Mouse (Mus musculus) intestine, postnatal 0 days (tissue): ENCODE measurements around the gene Serinc2. TPM values are rescaled to one million over a fixed set of nuclear protein-coding genes. Genes with fewer than 3 reads are reported as not detected.

Experiments used
- ATAC-seq: fragments of 200-750 bp; cut with Nextera tagmentation; 2 replicates; pipeline ENCODE4 v1.8.0; 2017; ENCODE audit warnings: mild to moderate bottlenecking, moderate TSS enrichment, moderate library complexity
- H3K27ac ChIP-seq: fragments of 300-500 bp; sonication (generic); 2 replicates; pipeline ENCODE4 v1.5.1; 2014; ENCODE audit warnings: mild to moderate bottlenecking, low read depth, low read length, moderate library complexity
- H3K27me3 ChIP-seq: fragments of 300-500 bp; sonication (generic); replicated peaks from 2 replicates; pipeline ENCODE4 v1.6.1; 2014; ENCODE audit warnings: low read length, mixed read lengths; ENCODE audit not compliant: control insufficient read depth, insufficient read depth
- H3K36me3 ChIP-seq: fragments of 300-500 bp; sonication (generic); 2 replicates; pipeline ENCODE4 v1.6.1; 2014; ENCODE audit warnings: mild to moderate bottlenecking, moderate library complexity; ENCODE audit not compliant: control insufficient read depth, insufficient read depth
- H3K4me1 ChIP-seq: fragments of 300-500 bp; sonication (generic); replicated peaks from 2 replicates; pipeline ENCODE4 v1.6.1; 2014; ENCODE audit warnings: antibody characterized with exemption, low read length, mixed read lengths; ENCODE audit not compliant: control insufficient read depth, insufficient read depth
- H3K4me2 ChIP-seq: fragments of 300-500 bp; sonication (generic); replicated peaks from 2 replicates; pipeline ENCODE4 v1.6.1; 2014; ENCODE audit warnings: low read depth, mild to moderate bottlenecking, moderate library complexity
- H3K4me3 ChIP-seq: fragments of 300-500 bp; sonication (generic); 2 replicates; pipeline ENCODE4 v1.5.1; 2014; ENCODE audit warnings: low read depth, low read length
- H3K9ac ChIP-seq: fragments of 300-500 bp; sonication (generic); 2 replicates; pipeline ENCODE4 v1.6.1; 2014; ENCODE audit warnings: mild to moderate bottlenecking, low read depth, low read length
- H3K9me3 ChIP-seq: fragments of 300-500 bp; sonication (generic); 2 replicates; pipeline ENCODE4 v1.6.1; 2016; ENCODE audit warnings: mixed run types; ENCODE audit not compliant: control insufficient read depth
- CTCF ChIP-seq: sonication (generic); IDR thresholded peaks from 2 replicates; pipeline ENCODE4 v1.5.1; 2016; ENCODE audit warnings: low read depth, mild to moderate bottlenecking, control low read depth, antibody characterized with exemption, moderate library complexity
- WGBS: fragments of 180-500 bp; shearing (Covaris S2); extraction: QIAGEN DNeasy Blood & Tissue Kit; methylation state at CpG from one replicate; pipeline ENCODE4 v1.1.7; 2014; 5-methylcytosine and 5-hydroxymethylcytosine counted together
- polyA plus RNA-seq: library from polyadenylated mRNA; unstranded; fragments of >200 nt; fragmentation: Nextera tagmentation; extraction: Ambion mirVana; gene quantifications from 2 replicates; pipeline ENCODE4 v1.2.1, GENCODE M21; 2015

Serinc2 gene
- polyA plus RNA-seq, 1 experiment from 2014 or later, result 26.1 TPM

GRCm38 (mm10) chr4:130211870-130212269 is 67.1 kb downstream of the Serinc2 start:
- Histone ChIP-seq H3K4me2 (no peak overlapping the region), H3K4me3 (no peak overlapping the region), H3K9ac (no peak overlapping the region), H3K9me3 (no peaks in the 10 kb centered on the region), H3K36me3 (no peaks in the 10 kb centered on the region), H3K4me1 (no peaks in the 10 kb centered on the region), H3K27ac (no peak overlapping the region), H3K27me3 (no peaks in the 10 kb centered on the region)
- ATAC-seq, result no peak
- TF ChIP-seq CTCF, result no peak
- 91% methylated on average over 2 of the region's 2 CpGs for WGBS

Other genes starting within 250 kb of the Serinc2 start
- gene Col16a1, start 231.4 kb downstream of the Serinc2 start, polyA plus RNA-seq, result 23.1 and 25.6 TPM in 2 replicates
- gene Pef1, start 176.6 kb downstream of the Serinc2 start, polyA plus RNA-seq, result 72.7 and 73.4 TPM in 2 replicates
- gene Hcrtr1, start 139.8 kb downstream of the Serinc2 start, polyA plus RNA-seq, result 0.81 and 0.91 TPM in 2 replicates
- 87.2 and 88.8 TPM in 2 replicates for gene Tinagl1, start 104.1 kb downstream of the Serinc2 start, polyA plus RNA-seq
- gene Gm853, start 56.8 kb downstream of the Serinc2 start, polyA plus RNA-seq, result not detected in 2 replicates
- gene Fabp3, start 29.4 kb upstream of the Serinc2 start, polyA plus RNA-seq, result 5.0 and 7.1 TPM in 2 replicates
- gene Gm10570, start 29.5 kb upstream of the Serinc2 start, polyA plus RNA-seq, result not detected in 2 replicates
- gene Zcchc17, start 80.7 kb upstream of the Serinc2 start, polyA plus RNA-seq, result 46.4 and 49.2 TPM in 2 replicates
- 44.3 and 46.1 TPM in 2 replicates for gene Snrnp40, start 80.9 kb upstream of the Serinc2 start, polyA plus RNA-seq